Comparison of ENCODE assay signal across 21 mouse cellular contexts in the genomic region with DNA sequence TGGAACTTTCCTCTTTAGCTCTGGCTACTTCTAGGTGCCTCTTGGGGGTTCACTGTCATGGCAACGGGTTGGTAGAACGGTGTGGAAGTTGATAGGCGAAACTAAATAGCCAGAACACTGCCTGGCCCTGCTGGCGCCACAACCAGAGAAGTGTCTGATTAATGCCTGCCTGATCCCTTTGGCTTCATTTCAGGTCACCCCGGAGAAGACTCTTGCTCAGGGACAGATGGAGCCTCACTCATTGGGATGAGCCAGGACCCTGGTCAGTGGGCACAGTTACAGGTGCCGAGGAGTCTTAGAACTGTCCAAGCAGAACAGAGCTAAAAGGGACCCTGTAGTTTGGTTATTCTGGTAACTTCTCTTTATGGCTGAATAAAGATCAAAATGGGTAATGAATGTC. TPM values are rescaled to one million over a fixed set of nuclear protein-coding genes. Genes with fewer than 3 reads are reported as not detected.
DNase-seq lines count a peak whose midpoint lies in the region; ATAC-seq and TF ChIP-seq lines count a peak whose summit lies in the region.
"Had no signal": no experiment of that assay in that cellular context is flagged by ENCODE, and none has a peak within 500 bp of the region (broad histone marks: within the 10 kb centered on the region; RNA-seq: fewer than 3 reads in every experiment).

No protein-coding gene starts in this region.

- H3K4me1 ChIP-seq in heart, adult 2 months (ENCODE audit: control insufficient read depth, insufficient read depth, low read length) = peaks cover 14% of the 10 kb centered on the region
- peaks cover 2% of the 10 kb centered on the region; the same call in 1 of the 2 replicates for H3K4me1 ChIP-seq in intestine, embryonic 16.5 days (ENCODE audit: control insufficient read depth, insufficient read depth, low read length)
- H3K4me1 ChIP-seq in intestine, postnatal 0 days (replicated peaks; ENCODE audit: control insufficient read depth, insufficient read depth, low read length) = no peaks in the 10 kb centered on the region
- H3K4me1 ChIP-seq: forebrain, embryonic 10.5 days; forebrain, embryonic 15.5 days; heart, embryonic 12.5 days had no signal

- H3K9ac ChIP-seq in heart, adult 2 months (ENCODE audit: low read depth, low read length) = no peak overlapping the region
- H3K9ac ChIP-seq in intestine, embryonic 16.5 days (ENCODE audit: low read depth, low read length) = no peak overlapping the region
- no peak overlapping the region for H3K9ac ChIP-seq in intestine, postnatal 0 days (ENCODE audit: low read depth, low read length)
- H3K9ac ChIP-seq: embryonic facial prominence, embryonic 15.5 days; forebrain, embryonic 15.5 days; heart, embryonic 12.5 days had no signal

- H3K4me3 ChIP-seq in heart, adult 2 months = no peak overlapping the region
- no peak overlapping the region for H3K4me3 ChIP-seq in intestine, embryonic 16.5 days (ENCODE audit: low read length)
- H3K4me3 ChIP-seq in intestine, postnatal 0 days (ENCODE audit: low read depth, low read length) = no peak overlapping the region
- H3K4me3 ChIP-seq: embryonic facial prominence, embryonic 15.5 days; erythroblast, embryonic 14.5 days; forebrain, embryonic 10.5 days; forebrain, embryonic 15.5 days; heart, embryonic 12.5 days had no signal

- 83% methylated on average over 6 of the region's 6 CpGs for WGBS in heart, adult 2 months
- 81% methylated on average over 6 of the region's 6 CpGs for WGBS in intestine, embryonic 16.5 days
- WGBS in intestine, postnatal 0 days = 81% methylated on average over 6 of the region's 6 CpGs

- ATAC-seq in intestine, embryonic 16.5 days = no peak
- ATAC-seq in intestine, postnatal 0 days = no peak
- ATAC-seq: CD4-positive, CD25-positive, alpha-beta regulatory T cell, adult 4 months; forebrain, embryonic 15.5 days had no signal

- H3K9me3 ChIP-seq in intestine, embryonic 16.5 days (ENCODE audit: control insufficient read depth, low read length) = no peaks in the 10 kb centered on the region
- H3K9me3 ChIP-seq in intestine, postnatal 0 days (ENCODE audit: control insufficient read depth) = no peaks in the 10 kb centered on the region
- H3K9me3 ChIP-seq: embryonic facial prominence, embryonic 15.5 days; forebrain, embryonic 10.5 days; forebrain, embryonic 15.5 days; G1E; heart, embryonic 12.5 days had no signal

- no peak for TF ChIP-seq POLR2A in heart, adult 2 months (IDR thresholded peaks at IDR 0.05; ENCODE audit: insufficient read depth, low read depth, low read length)

- intact Hi-C loops in heart, adult 2 months (cut with DNase I) = no loop called here
- intact Hi-C loops in heart, postnatal 10 days (cut with DNase I) = loop anchor here (5.0 kb wide), 1 partner anchor 36 kb away; the partner anchor contains the start of gene Aplnr

- peak; percentile 84 to 89 for DNase-seq in cerebellum, postnatal 10 days
- no peak for DNase-seq in cerebellum, adult 11-12 months
- DNase-seq in heart, adult 2 months = no peak
- no peak for DNase-seq in heart, postnatal 10 days
- DNase-seq in mesoderm, embryonic 11.5 days (ENCODE audit: low read depth, low spot score) = peak; percentile 13
- DNase-seq: adrenal gland, postnatal 10 days; B cell, adult 2 months; cerebellum, adult 8-10 months; cerebellum, postnatal 36 days; gastrocnemius, postnatal 14 days; heart, postnatal 36 days; kidney, adult 2 months had no signal

- peak overlapping the region; percentile 62 for H3K27ac ChIP-seq in heart, adult 2 months
- peak overlapping the region; percentile 49 for H3K27ac ChIP-seq in intestine, embryonic 16.5 days (ENCODE audit: low read length)
- H3K27ac ChIP-seq in intestine, postnatal 0 days (ENCODE audit: low read depth, low read length) = no peak overlapping the region
- H3K27ac ChIP-seq: embryonic facial prominence, embryonic 15.5 days; forebrain, embryonic 10.5 days; forebrain, embryonic 15.5 days had no signal

- H3K79me2 ChIP-seq in heart, adult 2 months (replicated peaks; ENCODE audit: control insufficient read depth, insufficient read depth, low read length) = no peaks in the 10 kb centered on the region

- TF ChIP-seq EP300 in heart, adult 2 months (IDR thresholded peaks at IDR 0.05; ENCODE audit: insufficient read depth, low read depth, low read length) = no peak

- H3K4me2 ChIP-seq in intestine, embryonic 16.5 days (ENCODE audit: low read depth, low read length) = no peak overlapping the region
- H3K4me2 ChIP-seq in intestine, postnatal 0 days (replicated peaks; ENCODE audit: low read depth) = no peak overlapping the region
- H3K4me2 ChIP-seq: embryonic facial prominence, embryonic 15.5 days; forebrain, embryonic 15.5 days; heart, embryonic 12.5 days had no signal

- H3K36me3 ChIP-seq in heart, adult 2 months (ENCODE audit: control insufficient read depth, insufficient read depth, low read length) = peaks cover 16% of the 10 kb centered on the region
- H3K36me3 ChIP-seq in intestine, embryonic 16.5 days (ENCODE audit: control insufficient read depth, insufficient read depth, low read length) = no peaks in the 10 kb centered on the region
- H3K36me3 ChIP-seq in intestine, postnatal 0 days (ENCODE audit: control insufficient read depth, insufficient read depth) = no peaks in the 10 kb centered on the region
- H3K36me3 ChIP-seq: embryonic facial prominence, embryonic 15.5 days; forebrain, embryonic 10.5 days; forebrain, embryonic 15.5 days; G1E; heart, embryonic 12.5 days had no signal

- H3K27me3 ChIP-seq in heart, adult 2 months (ENCODE audit: control insufficient read depth, insufficient read depth, low read length) = no peaks in the 10 kb centered on the region
- no peaks in the 10 kb centered on the region for H3K27me3 ChIP-seq in intestine, embryonic 16.5 days (replicated peaks; ENCODE audit: control insufficient read depth, insufficient read depth, low read length)
- H3K27me3 ChIP-seq in intestine, postnatal 0 days (replicated peaks; ENCODE audit: control insufficient read depth, insufficient read depth, low read length) = no peaks in the 10 kb centered on the region
- H3K27me3 ChIP-seq: embryonic facial prominence, embryonic 15.5 days; forebrain, embryonic 15.5 days; heart, embryonic 12.5 days had no signal

- no peak for TF ChIP-seq CTCF in heart, adult 2 months (IDR thresholded peaks at IDR 0.05)
- no peak for TF ChIP-seq CTCF in intestine, postnatal 0 days (IDR thresholded peaks at IDR 0.05; ENCODE audit: low read depth)

RNA-seq across cellular contexts. Expression of gene Lrrc55, which starts 23.5 kb away (rescaled TPM):
- total RNA-seq in heart, adult 2 months (2021) = 1 to 10 TPM in 1 of 2 experiments, under 1 TPM in 1; 0.81 to 1.6 TPM
- 1.3 and 3.1 TPM in 2 replicates for polyA plus RNA-seq in heart, adult 2 months (2012; rRNA removed)
- total RNA-seq in heart, postnatal 10 days (2021) = 1 to 10 TPM; 3.5 to 6.3 TPM
- polyA plus RNA-seq in intestine, embryonic 16.5 days (2015; fragmentation: Nextera tagmentation; extraction: Ambion mirVana) = 3.4 and 4.0 TPM in 2 replicates
- 1.4 TPM in 2 replicates for polyA plus RNA-seq in intestine, postnatal 0 days (2015; fragmentation: Nextera tagmentation; extraction: Ambion mirVana)
- polyA plus RNA-seq: CD4-positive, CD25-positive, alpha-beta regulatory T cell, adult 4 months; erythroblast, embryonic 14.5 days; G1E had no signal

RNA-seq across cellular contexts. Expression of gene Aplnr, which starts 37.5 kb away (rescaled TPM):
- 10 to 100 TPM; 20.5 to 21.4 TPM for total RNA-seq in heart, adult 2 months (2021)
- polyA plus RNA-seq in heart, adult 2 months (2012; rRNA removed) = 35.3 and 76.1 TPM in 2 replicates
- 100 to 1,000 TPM; 149 to 219 TPM for total RNA-seq in heart, postnatal 10 days (2021)
- polyA plus RNA-seq in intestine, embryonic 16.5 days (2015; fragmentation: Nextera tagmentation; extraction: Ambion mirVana) = 61.8 and 62.0 TPM in 2 replicates
- polyA plus RNA-seq in intestine, postnatal 0 days (2015; fragmentation: Nextera tagmentation; extraction: Ambion mirVana) = 22.9 and 26.6 TPM in 2 replicates
- polyA plus RNA-seq: CD4-positive, CD25-positive, alpha-beta regulatory T cell, adult 4 months; erythroblast, embryonic 14.5 days; G1E had no signal

Comparison
In these comparisons a context has a peak if more than half of its experiments do, and no peak if none do; other contexts are left out.
1. DNase-seq: peak in cerebellum, postnatal 10 days (2 of 2) and mesoderm, embryonic 11.5 days (single experiment); none in cerebellum, adult 11-12 months (single experiment), heart, adult 2 months (0 of 2) and heart, postnatal 10 days (0 of 2).